Mouse (Mus musculus) lung, adult 2 months (tissue): ENCODE data around the gene Olfr668.
"Not testable (repeated sequence)": the region's sequence is repeated elsewhere in the genome, so short reads cannot be mapped to it uniquely, and the experiment has no call there.

ENCODE experiments used
- CTCF ChIP-seq: fragments of 200-500 bp; IDR thresholded peaks from 2 replicates; pipeline ENCODE4 v1.5.1; 2011; ENCODE audit warnings: mild to moderate bottlenecking, low read length, control low read depth; ENCODE audit not compliant: insufficient read depth
- POLR2A ChIP-seq: fragments of 200-500 bp; IDR thresholded peaks from 2 replicates; pipeline ENCODE4 v1.6.1; 2011; ENCODE audit warnings: low read depth, mild to moderate bottlenecking, control low read depth, low read length, borderline replicate concordance; ENCODE audit errors: extremely low read depth

DNA sequence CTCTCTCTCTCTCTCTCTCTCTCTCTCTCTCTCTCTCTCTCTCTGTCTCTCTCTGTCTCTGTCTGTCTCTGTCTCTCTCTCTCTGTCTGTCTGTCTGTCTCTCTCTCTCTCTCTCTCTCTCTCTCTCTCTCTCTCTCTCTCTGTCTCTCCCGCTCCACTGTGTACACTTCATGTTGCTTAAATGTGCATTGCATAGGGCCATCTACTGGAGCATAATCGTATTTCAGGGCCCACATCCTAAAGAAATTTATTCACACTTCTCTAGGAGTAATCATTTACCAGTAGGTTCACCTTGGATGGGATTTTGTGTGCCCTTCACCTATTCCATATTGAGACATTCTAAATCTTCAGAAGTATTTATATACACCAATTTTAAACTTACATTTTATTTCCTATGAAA lies 44.6 kb upstream of the Olfr668 start:
- not testable (repeated sequence) for TF ChIP-seq CTCF, POLR2A
